Mouse (Mus musculus) cerebellum, adult 2 months (tissue): ENCODE results near the gene Rras2.

Source experiments
- CTCF ChIP-seq: fragments of 200-500 bp; IDR thresholded peaks from 2 replicates; pipeline ENCODE4 v1.5.1; 2011; ENCODE audit warnings: low read depth, mild to moderate bottlenecking, control low read depth, low read length, moderate library complexity, borderline replicate concordance; ENCODE audit not compliant: insufficient read depth
- POLR2A ChIP-seq: fragments of 200-500 bp; IDR thresholded peaks from 2 replicates; pipeline ENCODE4 v1.6.1; 2011; ENCODE audit warnings: low read length, control low read depth, borderline replicate concordance; ENCODE audit not compliant: insufficient read depth

DNA sequence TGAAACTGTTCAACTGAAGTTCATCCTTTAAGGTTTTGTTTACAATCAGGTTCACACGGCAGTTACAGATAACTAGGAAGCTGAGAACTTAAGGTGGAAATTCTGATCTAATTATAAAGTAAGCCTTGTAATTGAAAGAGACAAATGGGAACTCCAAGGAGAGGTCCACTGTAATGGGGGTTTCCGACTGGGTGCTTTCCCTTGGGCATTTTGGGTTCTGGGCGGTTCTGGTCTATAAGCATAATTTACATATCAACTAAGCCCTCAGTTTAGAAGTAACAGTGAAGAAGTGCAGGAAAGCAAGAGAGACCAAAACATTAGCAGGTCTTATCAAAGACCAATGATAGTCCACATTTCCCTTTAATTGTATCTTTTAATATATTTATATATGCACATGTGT lies 33.8 kb downstream of the Rras2 start:
- TF ChIP-seq CTCF, result no peak
- TF ChIP-seq POLR2A, result no peak
